Mouse (Mus musculus): ENCODE results near the gene Ntrk3. TPM values are rescaled to one million over a fixed set of nuclear protein-coding genes. Genes with fewer than 3 reads are reported as not detected.

The Ntrk3 gene
- polyA plus RNA-seq, 1 experiment from 2014 or later = 2.3 TPM

- Histone ChIP-seq H3K4me3 (ENCODE audit: low read length) (no peak overlapping the region), H3K4me2 (ENCODE audit: low read depth, low read length) (no peak overlapping the region), H3K27ac (ENCODE audit: low read length) (no peak overlapping the region), H3K4me1 (ENCODE audit: control insufficient read depth, insufficient read depth, low read length) (no peaks in the 10 kb centered on the region), H3K27me3 (ENCODE audit: control insufficient read depth, insufficient read depth, low read length) (peaks cover 71% of the 10 kb centered on the region), H3K9ac (ENCODE audit: low read length) (no peak overlapping the region), H3K9me3 (replicated peaks; ENCODE audit: control insufficient read depth, low read length) (no peaks in the 10 kb centered on the region), H3K36me3 (ENCODE audit: control insufficient read depth, insufficient read depth) (no peaks in the 10 kb centered on the region)
- WGBS = 36% methylated on average over 6 of the region's 6 CpGs
- ATAC-seq (replicated peaks; ENCODE audit: extremely low read depth, insufficient read depth, low FRiP score) = no peak
Measured at GRCm38 (mm10) chr7:78583678-78584077, 154.1 kb downstream of the Ntrk3 start.

GRCm38 (mm10) chr7:78581341-78581740, 156.5 kb downstream of the Ntrk3 start:
- Histone ChIP-seq H3K4me3 (ENCODE audit: low read length) (no peak overlapping the region), H3K36me3 (ENCODE audit: control insufficient read depth, insufficient read depth) (no peaks in the 10 kb centered on the region), H3K27ac (ENCODE audit: low read length) (no peak overlapping the region), H3K9me3 (replicated peaks; ENCODE audit: control insufficient read depth, low read length) (no peaks in the 10 kb centered on the region), H3K4me1 (ENCODE audit: control insufficient read depth, insufficient read depth, low read length) (no peaks in the 10 kb centered on the region; the same call in 1 of the 2 replicates), H3K27me3 (ENCODE audit: control insufficient read depth, insufficient read depth, low read length) (peaks cover 84% of the 10 kb centered on the region), H3K4me2 (ENCODE audit: low read depth, low read length) (no peak overlapping the region), H3K9ac (ENCODE audit: low read length) (no peak overlapping the region)
- WGBS = 29% methylated on average over 1 of the region's 1 CpGs
- no peak for ATAC-seq (replicated peaks; ENCODE audit: extremely low read depth, insufficient read depth, low FRiP score)

GRCm38 (mm10) chr7:78579461-78580234, 158.2 kb downstream of the Ntrk3 start:
- no peak for ATAC-seq (replicated peaks; ENCODE audit: extremely low read depth, insufficient read depth, low FRiP score)
- peak overlapping the region; percentile 61; the same call in 1 of the 2 replicates for H3K4me3 ChIP-seq (ENCODE audit: low read length)
- H3K4me1 ChIP-seq (ENCODE audit: control insufficient read depth, insufficient read depth, low read length) = no peaks in the 10 kb centered on the region; the same call in 1 of the 2 replicates
- WGBS = 3% methylated on average over 13 of the region's 13 CpGs
- no peak overlapping the region for H3K9ac ChIP-seq (ENCODE audit: low read length)
- no peak overlapping the region for H3K27ac ChIP-seq (ENCODE audit: low read length)
- H3K9me3 ChIP-seq (replicated peaks; ENCODE audit: control insufficient read depth, low read length) = no peaks in the 10 kb centered on the region
- H3K36me3 ChIP-seq (ENCODE audit: control insufficient read depth, insufficient read depth) = no peaks in the 10 kb centered on the region
- peaks cover 90% of the 10 kb centered on the region for H3K27me3 ChIP-seq (ENCODE audit: control insufficient read depth, insufficient read depth, low read length)
- H3K4me2 ChIP-seq (ENCODE audit: low read depth, low read length) = peak overlapping the region; percentile 92

GRCm38 (mm10) chr7:78578461-78579359, 159.1 kb downstream of the Ntrk3 start:
- no peak for ATAC-seq (replicated peaks; ENCODE audit: extremely low read depth, insufficient read depth, low FRiP score)
- no peaks in the 10 kb centered on the region for H3K36me3 ChIP-seq (ENCODE audit: control insufficient read depth, insufficient read depth)
- H3K4me2 ChIP-seq (ENCODE audit: low read depth, low read length) = peak overlapping the region; percentile 92
- H3K4me3 ChIP-seq (ENCODE audit: low read length) = peak overlapping the region; percentile 61
- WGBS = under 1% methylated on average over 50 of the region's 66 CpGs
- peaks cover 95% of the 10 kb centered on the region for H3K27me3 ChIP-seq (ENCODE audit: control insufficient read depth, insufficient read depth, low read length)
- peak overlapping the region; percentile 60 for H3K9ac ChIP-seq (ENCODE audit: low read length)
- H3K27ac ChIP-seq (ENCODE audit: low read length) = no peak overlapping the region
- H3K4me1 ChIP-seq (ENCODE audit: control insufficient read depth, insufficient read depth, low read length) = no peaks in the 10 kb centered on the region; the same call in 1 of the 2 replicates
- no peaks in the 10 kb centered on the region for H3K9me3 ChIP-seq (replicated peaks; ENCODE audit: control insufficient read depth, low read length)

- no peaks in the 10 kb centered on the region; the same call in 1 of the 2 replicates for H3K4me1 ChIP-seq (ENCODE audit: control insufficient read depth, insufficient read depth, low read length)
- H3K4me3 ChIP-seq (ENCODE audit: low read length) = peak overlapping the region; percentile 61
- peak overlapping the region; percentile 92 for H3K4me2 ChIP-seq (ENCODE audit: low read depth, low read length)
- no peak overlapping the region for H3K27ac ChIP-seq (ENCODE audit: low read length)
- peaks cover 89% of the 10 kb centered on the region for H3K27me3 ChIP-seq (ENCODE audit: control insufficient read depth, insufficient read depth, low read length)
- H3K36me3 ChIP-seq (ENCODE audit: control insufficient read depth, insufficient read depth) = no peaks in the 10 kb centered on the region
- no peak for ATAC-seq (replicated peaks; ENCODE audit: extremely low read depth, insufficient read depth, low FRiP score)
- H3K9me3 ChIP-seq (replicated peaks; ENCODE audit: control insufficient read depth, low read length) = no peaks in the 10 kb centered on the region
- 0% methylated on average over 16 of the region's 23 CpGs for WGBS
- H3K9ac ChIP-seq (ENCODE audit: low read length) = peak overlapping the region; percentile 34; the same call in 1 of the 2 replicates
Measured at GRCm38 (mm10) chr7:78578111-78578460, 159.7 kb downstream of the Ntrk3 start.

DNA sequence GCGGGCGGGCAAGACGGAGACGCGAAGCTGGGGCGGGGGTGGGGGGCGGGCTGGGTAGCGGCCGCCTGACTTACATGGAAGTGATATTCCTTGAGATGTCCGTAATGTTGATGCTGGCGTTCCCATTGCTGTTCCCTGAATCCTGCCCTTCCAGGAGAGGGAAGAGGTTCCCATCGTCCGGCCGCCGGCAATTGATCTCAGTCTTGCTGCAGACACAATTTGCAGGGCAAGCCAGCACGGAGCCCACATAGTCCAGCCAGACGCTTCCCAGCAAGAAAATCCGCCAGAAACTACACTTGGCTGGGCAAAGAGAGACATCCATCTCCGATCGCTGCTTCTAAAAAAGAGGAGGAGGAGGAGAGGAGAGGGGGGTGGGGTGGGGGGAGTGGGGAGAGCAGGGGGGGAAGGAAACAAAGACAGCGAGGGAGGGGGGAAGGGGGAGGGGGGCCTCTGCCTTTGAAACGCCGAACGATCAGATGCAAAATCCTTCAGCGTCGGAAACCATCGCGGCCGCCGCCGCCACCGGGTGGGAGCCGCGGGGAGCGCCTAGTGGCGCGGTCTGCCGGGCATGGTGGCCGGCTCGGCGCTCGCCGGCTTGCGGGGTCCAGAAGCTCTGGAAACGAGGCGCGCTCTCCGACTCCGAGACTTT, 160.2 kb downstream of the Ntrk3 start:
- peak overlapping the region; percentile 61 for H3K4me3 ChIP-seq (ENCODE audit: low read length)
- H3K36me3 ChIP-seq (ENCODE audit: control insufficient read depth, insufficient read depth) = no peaks in the 10 kb centered on the region
- H3K9ac ChIP-seq (ENCODE audit: low read length) = peak overlapping the region; percentile 34; the same call in 1 of the 2 replicates
- H3K27me3 ChIP-seq (ENCODE audit: control insufficient read depth, insufficient read depth, low read length) = peaks cover 84% of the 10 kb centered on the region
- H3K4me1 ChIP-seq (ENCODE audit: control insufficient read depth, insufficient read depth, low read length) = no peaks in the 10 kb centered on the region; the same call in 1 of the 2 replicates
- WGBS = under 1% methylated on average over 49 of the region's 49 CpGs
- peak overlapping the region; percentile 92 for H3K4me2 ChIP-seq (ENCODE audit: low read depth, low read length)
- no peak for ATAC-seq (replicated peaks; ENCODE audit: extremely low read depth, insufficient read depth, low FRiP score)
- H3K27ac ChIP-seq (ENCODE audit: low read length) = no peak overlapping the region
- H3K9me3 ChIP-seq (replicated peaks; ENCODE audit: control insufficient read depth, low read length) = no peaks in the 10 kb centered on the region

DNA sequence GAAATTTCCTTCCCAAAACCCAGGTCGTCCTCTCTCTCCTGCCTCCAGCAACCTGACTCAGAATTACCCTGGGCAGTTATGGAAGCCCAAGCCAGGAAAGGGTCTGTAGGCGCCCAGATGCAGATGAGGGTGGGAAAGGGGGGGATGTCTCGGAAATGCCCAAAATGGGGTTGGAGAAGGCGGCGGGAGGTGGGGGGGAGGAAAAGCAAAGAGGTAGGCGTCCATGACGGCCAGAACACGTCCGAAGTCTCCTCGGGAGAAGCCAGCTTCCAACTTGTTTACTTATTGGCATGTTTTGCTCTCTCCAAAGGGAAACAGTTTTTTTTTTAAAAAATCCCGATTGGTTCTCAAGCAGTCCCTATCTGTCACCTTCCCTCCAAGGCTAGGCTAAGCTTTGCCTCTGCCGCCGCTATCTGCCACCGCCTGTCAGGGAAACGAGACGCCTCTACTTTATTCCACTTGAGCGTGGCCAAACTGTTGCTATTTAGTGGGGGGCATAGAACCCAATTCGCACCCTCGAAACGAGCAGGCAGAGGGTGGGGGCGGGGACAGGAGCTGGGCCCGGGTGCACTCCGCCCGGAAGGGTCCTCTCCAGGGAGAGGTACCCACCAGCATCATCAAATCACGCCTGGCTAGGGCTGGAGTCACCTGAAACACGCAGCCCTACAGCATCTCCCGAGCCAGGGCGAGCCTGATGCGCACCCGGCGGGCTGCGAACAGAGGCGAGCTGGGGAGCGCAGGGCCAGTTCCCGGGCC, 160.9 kb downstream of the Ntrk3 start:
- peak overlapping the region; percentile 61 for H3K4me3 ChIP-seq (ENCODE audit: low read length)
- H3K9me3 ChIP-seq (replicated peaks; ENCODE audit: control insufficient read depth, low read length) = no peaks in the 10 kb centered on the region
- no peak overlapping the region for H3K27ac ChIP-seq (ENCODE audit: low read length)
- 0 out of 2 replicates have a peak, but pooled peaks have one; percentile 40 for ATAC-seq (replicated peaks; ENCODE audit: extremely low read depth, insufficient read depth, low FRiP score)
- 4% methylated on average over 35 of the region's 35 CpGs for WGBS
- H3K9ac ChIP-seq (ENCODE audit: low read length) = no peak overlapping the region
- peaks cover 77% of the 10 kb centered on the region for H3K27me3 ChIP-seq (ENCODE audit: control insufficient read depth, insufficient read depth, low read length)
- H3K4me2 ChIP-seq (ENCODE audit: low read depth, low read length) = peak overlapping the region; percentile 92
- H3K36me3 ChIP-seq (ENCODE audit: control insufficient read depth, insufficient read depth) = no peaks in the 10 kb centered on the region
- H3K4me1 ChIP-seq (ENCODE audit: control insufficient read depth, insufficient read depth, low read length) = no peaks in the 10 kb centered on the region; the same call in 1 of the 2 replicates

DNA sequence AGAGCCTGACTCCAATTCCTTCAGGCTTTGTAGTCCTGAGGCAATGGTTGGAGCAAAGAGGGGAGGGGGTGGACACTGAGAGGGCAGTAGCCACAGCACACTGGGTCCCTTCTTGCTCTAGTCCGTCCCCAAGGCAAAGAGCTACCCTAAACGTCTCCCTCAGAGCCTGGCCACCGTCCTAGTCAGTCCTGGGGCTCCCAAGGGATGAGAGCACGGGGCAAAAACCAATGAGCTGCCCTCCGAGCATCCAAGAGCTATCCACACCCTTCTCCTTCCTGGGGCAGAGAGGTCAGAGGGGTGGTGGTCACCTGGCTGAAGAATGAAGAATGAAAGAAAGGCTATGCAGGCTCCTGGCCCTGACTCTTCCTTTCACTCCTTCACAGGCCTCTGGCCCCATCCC, 161.6 kb downstream of the Ntrk3 start:
- Histone ChIP-seq H3K9ac (ENCODE audit: low read length) (no peak overlapping the region), H3K4me1 (ENCODE audit: control insufficient read depth, insufficient read depth, low read length) (no peaks in the 10 kb centered on the region; the same call in 1 of the 2 replicates), H3K9me3 (replicated peaks; ENCODE audit: control insufficient read depth, low read length) (no peaks in the 10 kb centered on the region), H3K4me2 (ENCODE audit: low read depth, low read length) (no peak overlapping the region), H3K27ac (ENCODE audit: low read length) (no peak overlapping the region), H3K4me3 (ENCODE audit: low read length) (no peak overlapping the region), H3K27me3 (ENCODE audit: control insufficient read depth, insufficient read depth, low read length) (peaks cover 70% of the 10 kb centered on the region), H3K36me3 (ENCODE audit: control insufficient read depth, insufficient read depth) (no peaks in the 10 kb centered on the region)
- ATAC-seq (replicated peaks; ENCODE audit: extremely low read depth, insufficient read depth, low FRiP score) = no peak
- 24% methylated on average over 5 of the region's 5 CpGs for WGBS
